Mouse (Mus musculus): ENCODE results near the gene Lrrc7. TPM values are rescaled to one million over a fixed set of nuclear protein-coding genes. Genes with fewer than 3 reads are reported as not detected.
"Not testable (repeated sequence)": the region's sequence is repeated elsewhere in the genome, so short reads cannot be mapped to it uniquely, and the experiment has no call there.

Lrrc7 gene
- total RNA-seq, 2 experiments from 2014 or later = not detected

DNA sequence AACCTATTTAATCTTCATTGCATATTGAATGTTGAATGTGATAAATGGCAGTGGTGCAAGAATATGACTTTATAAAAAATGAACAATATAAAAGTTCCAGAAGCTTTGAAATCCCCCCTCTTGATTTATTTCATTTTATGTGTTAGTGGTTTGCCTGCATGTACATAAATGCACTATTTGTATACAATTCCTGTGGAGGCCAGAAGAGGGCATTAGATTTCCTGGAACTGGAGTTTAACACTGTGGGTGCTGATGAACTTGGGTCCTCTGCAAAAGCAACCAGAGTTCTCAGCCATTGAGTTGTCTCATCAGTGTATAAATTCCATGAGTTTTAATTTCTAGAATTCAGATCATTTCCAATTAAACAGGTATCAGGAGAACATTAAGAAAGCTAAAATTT lies 397.0 kb downstream of the Lrrc7 start:
- DNase-seq = no peak

DNA sequence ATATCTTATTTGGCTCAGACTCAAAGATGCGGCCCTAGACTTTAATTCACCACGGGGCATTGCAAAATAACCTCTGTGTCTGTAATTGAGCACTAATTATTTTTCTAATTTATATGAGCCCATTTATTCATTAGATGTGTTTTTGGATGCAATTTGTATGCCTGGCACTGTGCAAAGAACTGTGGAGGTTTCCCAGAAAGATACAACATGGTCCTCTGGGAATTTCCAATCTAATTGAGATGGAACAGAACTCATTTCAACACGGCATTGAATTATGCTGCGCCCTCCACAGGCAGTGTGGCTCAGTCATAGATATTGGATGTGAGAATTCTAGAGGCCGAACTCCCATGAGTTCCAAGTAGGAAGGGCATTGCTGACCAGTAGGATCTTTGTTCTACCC lies 397.6 kb downstream of the Lrrc7 start:
- DNase-seq = no peak

DNA sequence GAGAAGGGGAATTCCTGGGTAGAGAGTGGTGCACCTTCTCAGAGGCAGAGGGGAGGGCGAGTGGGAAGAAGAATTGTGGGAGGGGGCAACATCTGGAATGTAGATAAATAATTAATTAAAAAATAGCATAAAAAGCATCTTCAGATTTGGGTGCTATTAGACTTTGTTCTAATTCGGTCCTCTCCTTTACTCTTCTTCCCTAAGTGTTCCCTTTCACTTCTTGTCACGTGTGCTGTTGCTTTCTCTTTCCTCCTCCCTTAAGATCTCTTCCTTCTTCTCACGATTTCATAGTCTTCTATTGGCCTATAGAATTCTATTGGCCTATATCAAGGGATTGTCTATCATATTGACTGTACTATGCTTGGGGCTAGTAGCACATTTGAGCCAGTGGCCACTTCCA lies 398.9 kb downstream of the Lrrc7 start:
- no peak for DNase-seq

DNA sequence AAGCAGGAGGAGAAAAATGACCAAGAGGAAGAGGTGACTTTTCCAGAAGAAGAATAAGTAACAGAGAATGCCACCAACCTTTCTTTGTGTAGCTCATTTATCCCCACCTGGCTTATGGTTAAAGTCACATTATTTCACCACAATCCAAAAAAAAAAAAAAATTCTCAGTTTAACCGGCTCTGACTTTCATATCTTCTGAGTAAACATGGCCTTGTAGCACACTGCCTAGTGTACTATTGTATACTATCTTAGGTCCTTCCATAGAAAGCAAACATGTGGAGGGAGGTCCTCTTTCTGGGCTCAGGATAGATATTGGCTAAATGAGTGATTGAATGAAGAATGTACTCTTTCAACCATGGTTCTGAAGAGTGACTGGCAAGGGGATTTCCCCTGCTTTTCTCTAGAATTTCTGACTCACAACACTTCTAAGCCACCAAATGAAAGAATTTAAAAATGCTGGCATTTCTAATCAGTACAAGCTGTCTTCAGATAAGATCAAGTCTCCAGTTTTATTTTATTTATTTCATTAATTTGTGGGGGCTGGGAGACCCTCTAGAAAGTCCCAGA lies 400.0 kb downstream of the Lrrc7 start:
- no peak for DNase-seq

DNA sequence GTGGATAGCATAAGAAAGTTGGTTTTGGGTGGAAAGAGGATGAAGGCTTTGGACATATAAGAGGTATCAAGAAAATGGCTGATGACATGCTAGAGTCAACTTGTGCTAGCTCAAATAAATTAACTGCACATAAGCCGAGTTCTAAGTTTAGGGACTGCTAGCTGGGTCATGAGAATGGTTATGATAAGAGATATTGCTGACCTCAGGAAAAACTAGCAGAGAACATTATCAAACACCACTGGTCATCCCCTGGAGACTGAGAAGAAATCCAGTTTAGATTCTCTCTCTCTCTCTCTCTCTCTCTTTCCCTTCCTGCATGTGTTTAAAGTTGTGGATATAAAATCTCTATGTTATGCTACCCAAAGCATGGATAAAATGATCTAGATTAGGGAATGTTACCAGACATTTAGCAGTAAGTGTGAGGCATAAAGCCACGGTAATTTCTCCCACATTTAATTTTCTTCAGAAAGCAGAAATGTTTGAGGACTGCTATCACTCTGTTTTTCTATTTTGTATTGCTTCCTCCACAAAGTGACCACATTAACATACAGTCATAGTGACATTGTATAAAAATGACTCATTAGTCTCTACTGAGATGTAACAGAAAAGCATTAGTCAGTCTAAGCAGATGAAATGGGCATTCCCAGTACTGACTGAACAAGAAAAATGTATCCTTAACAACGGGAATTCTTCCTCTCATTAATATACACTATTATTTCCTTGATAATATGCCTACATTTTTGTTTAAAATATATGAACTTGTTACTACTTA lies 406.3 kb downstream of the Lrrc7 start:
- DNase-seq = no peak

DNA sequence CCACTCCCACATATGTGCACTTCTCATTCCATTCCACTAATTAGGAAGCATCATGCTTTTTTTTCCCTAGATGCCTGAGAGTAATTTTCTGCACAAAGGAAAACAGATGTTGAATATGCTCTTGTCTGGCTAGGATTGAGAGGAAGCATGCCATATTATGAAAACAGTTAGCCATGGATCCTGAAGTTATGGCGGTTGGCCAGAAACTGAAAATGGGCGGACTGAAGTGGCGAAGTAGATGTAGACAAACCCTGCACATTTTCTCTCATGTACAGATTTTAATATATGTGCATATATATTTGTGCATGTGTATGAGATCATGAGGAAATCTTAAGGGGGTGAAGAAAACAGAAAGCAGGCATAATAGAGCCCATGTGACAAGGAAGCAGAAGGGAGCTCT lies 407.9 kb downstream of the Lrrc7 start:
- no peak for DNase-seq

DNA sequence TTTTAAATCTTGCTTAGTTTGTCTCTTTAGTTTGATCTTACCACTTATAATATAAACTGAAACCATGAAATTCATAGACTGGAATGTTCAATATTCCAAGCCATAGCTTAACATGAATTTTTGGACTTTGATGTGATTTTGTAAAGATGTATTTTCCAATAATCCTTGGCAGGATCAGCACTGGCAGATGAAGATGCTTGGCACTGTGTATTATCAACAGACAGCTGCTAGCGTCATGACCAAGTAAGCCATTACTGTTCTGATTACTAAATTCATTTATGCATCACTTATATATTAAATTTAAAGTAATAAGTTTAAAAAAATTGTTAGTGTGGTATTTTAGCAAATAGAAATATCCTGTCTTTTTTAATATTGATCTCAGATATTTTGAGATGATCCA lies 413.0 kb downstream of the Lrrc7 start:
- DNase-seq = no peak

DNA sequence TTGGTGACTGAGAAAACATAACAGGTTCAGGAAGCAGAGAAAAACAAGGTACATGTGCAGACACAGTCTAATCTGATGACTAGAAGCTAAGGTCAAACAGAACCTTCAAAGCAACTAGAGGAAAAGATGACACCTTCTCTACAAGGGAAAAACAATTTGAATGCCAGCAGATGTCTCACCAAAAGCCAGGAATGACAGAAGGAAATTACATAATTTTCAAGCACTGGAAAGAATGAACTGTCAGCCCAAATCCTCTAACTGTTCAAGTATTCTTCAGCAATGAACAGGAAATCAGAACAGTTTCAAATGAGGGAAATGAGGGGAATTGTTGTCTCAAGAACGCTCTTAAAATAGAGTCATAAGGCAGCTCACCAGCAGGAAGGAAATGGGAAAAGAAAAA lies 421.4 kb downstream of the Lrrc7 start:
- no peak for DNase-seq

DNA sequence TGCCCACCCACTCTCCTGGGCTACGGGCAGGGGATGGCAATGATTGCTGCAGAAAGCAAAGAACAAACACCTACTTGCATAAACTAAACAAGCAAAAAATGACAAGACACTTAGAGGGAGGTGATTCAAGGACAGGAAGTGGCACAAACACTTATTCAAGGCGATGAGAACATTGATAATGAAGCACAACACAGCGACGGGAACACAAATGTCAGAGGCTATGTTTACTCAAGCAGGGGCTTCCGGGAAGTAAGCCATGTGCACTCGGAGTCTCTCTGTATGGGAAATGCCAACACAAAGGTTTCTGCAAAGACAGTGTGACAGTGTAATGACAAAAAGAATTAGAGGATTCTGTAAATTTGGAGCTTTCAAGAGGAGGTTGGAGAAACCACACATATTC lies 424.2 kb downstream of the Lrrc7 start:
- no peak for DNase-seq

DNA sequence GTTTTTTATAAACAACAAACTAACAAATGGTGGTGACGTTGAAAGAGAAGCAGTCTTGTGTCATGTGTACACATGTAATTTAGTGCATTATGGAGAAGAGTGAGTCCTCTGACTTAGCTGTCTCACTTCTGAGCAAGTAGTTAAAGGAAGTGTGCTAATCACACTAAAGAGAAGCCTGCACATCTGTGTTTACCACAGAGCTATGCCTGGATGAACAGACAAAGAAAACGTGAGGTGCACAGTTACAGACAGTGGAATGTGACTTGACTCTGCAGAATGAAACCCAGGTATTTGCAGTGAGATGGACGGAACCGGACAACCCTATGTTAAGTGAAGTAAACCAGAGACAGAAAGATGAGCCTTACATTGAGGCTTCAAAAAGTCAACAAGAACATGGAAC lies 430.3 kb downstream of the Lrrc7 start:
- no peak for DNase-seq

DNA sequence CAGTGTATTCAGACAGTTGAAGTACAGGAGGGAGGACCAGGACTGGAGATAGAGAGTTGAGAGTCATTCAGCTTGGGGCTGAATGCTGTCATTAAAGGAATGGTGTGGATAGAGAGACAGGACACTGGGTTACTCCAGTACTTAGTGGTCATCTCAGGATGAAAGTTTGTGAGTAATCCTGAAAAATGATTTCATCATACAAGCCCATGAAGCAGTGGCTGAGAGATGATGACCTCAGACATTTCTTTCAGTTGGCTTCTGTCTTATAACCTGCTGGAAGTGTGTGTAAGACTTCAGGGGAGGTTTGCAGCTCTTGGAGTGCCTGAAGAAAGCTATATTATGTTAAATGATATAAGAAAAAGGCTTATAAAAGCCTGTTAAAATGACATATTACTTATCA lies 430.8 kb downstream of the Lrrc7 start:
- DNase-seq = no peak

DNA sequence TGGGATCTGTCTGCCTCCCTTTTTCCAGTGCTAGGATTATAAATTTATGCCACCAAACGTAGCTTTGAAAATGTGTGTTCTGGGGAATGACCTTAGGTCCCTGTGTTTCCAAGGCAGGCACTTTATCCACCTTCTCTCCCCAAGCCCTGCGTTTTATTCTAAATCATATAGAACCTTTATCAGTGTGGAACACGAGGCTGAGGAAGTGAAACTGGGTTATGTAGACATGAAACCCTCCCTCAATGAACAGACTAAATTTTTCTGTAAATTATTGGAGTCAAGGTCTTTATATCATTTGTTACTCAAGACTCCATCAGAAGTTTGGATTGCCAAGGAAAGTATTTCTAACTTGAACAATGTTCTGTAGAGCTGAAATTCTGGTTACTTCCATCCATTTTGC lies 439.1 kb downstream of the Lrrc7 start:
- DNase-seq = no peak

DNA sequence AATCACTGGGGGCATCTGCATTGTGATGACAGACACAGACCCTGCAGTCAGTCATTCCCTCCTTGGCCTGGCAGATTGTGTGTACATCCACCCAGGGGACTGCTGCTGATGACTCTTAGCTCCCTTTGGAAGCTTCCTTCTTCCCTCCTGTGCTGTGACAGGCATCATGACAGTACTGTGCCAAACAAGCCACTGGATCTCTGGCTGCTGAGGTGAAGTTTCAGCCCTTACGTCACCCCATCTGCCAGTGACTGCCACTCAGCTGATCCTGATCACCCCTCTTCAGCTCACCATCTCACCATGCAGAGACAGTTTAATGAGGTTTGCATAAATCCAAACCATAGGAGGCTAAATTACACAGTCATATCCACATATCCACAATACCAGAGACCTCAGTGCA lies 456.8 kb downstream of the Lrrc7 start:
- DNase-seq = no peak

DNA sequence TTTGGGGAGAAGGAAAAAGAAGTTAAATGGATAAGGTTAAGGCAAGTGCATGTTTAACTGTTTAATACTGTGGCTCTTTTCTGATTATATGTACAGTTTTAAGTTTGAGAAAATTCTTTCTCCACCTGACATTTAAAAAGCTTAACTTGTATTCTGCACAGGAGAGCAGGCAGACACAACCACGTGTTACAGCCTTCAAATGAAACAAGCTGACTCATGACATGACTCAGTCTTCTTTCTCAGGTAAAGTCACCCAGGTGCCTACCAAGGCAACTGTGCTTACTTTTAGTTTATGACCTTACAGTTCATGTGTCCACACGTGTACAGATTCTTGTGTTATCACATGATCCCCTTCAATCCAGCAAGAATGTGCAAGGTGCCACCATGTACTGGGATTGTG lies 458.6 kb downstream of the Lrrc7 start:
- no peak for DNase-seq

DNA sequence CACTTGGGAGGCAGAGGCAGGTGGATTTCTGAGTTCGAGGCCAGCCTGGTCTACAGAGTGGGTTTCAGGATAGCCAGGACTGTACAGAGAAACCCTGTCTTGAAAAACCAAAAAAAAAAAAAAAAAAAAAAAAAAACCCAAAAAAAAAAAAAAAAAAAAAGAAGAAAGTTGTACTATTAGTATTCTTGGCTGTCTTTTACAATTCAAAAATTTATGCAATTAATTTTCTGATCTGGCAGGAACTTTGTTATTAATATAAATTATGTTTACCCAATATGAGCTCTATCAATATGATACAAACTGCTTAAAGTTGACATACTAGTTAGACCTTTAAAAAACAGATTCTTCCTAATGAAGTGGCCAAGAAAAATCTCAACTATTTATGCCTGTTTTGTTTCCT lies 459.5 kb downstream of the Lrrc7 start:
- DNase-seq = not testable (repeated sequence)

DNA sequence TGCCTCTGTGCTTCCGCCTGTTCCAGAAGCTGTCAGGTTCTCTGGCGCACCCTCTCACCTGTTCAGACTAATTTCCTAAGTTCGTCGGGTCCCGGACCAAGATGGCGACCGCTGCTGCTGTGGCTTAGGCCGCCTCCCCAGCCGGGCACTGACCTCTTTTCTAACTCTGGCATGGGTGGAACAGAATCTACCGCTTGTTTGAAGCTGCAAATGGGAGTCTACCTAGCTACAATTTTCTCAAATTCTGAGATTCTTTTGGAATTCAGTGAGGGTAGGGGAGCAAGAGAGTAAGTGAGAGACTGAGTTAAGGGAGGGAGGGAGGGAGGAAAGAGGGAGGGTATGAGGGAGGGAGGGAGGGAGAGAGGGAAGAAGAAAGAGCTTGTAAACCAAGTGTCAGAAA lies 460.0 kb downstream of the Lrrc7 start:
- DNase-seq = not testable (repeated sequence)

DNA sequence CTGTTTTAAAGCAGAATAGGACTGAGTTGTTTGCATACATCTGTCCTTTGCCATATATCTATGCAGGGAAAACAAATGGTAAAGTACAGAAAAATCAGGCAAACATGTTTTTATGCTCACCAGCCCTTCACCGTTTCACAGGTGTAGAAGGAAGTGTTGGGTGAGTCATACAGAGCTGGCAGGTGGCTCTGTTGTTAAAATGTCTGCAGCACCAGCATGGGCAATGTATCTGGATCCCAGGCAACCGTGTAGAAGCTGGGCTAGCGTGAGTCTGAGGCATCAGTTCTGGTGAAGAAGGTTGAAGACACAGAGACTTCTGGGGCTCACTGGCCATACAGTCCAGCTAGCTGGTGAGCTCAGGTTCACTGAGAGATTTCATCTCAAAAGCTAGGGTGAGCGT lies 468.1 kb downstream of the Lrrc7 start:
- DNase-seq = no peak

DNA sequence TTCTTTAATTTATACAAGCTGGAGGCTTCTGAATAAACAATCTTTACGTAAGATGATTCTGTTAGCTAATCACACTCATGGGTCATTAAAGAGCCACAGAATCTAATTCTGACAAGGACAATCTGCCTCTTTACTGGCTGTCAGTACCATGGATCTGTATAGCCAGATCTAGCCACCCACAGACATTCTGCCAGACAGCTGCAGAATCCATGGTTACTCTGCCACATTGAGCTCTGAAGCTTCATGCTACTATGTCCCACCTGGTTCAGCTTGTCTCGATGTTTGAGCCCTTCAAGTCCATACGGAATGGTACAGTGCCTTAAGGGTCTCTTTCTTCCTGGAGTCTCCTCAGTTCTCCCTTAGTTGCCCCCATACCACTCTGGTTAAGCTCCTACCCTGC lies 470.4 kb downstream of the Lrrc7 start:
- no peak for DNase-seq

DNA sequence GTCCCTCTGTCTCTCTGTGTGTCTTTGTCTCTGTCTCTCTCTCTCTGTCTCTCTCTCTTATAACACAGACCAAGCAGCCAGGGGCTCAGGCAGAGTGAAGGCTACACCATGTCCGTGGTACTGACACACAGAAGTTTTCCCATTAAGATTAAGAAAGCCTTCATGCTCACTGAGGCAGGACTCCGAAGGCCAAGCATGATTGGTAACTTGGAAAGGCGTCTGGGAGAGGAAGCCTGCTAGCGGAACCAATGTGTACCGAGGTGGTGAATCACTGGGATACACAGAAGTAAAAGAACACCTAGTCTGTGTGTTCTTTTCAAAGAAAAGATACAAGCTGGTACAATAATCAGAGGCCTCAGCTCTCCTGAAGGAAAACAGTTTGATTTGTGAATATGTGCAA lies 484.2 kb downstream of the Lrrc7 start:
- DNase-seq = no peak

DNA sequence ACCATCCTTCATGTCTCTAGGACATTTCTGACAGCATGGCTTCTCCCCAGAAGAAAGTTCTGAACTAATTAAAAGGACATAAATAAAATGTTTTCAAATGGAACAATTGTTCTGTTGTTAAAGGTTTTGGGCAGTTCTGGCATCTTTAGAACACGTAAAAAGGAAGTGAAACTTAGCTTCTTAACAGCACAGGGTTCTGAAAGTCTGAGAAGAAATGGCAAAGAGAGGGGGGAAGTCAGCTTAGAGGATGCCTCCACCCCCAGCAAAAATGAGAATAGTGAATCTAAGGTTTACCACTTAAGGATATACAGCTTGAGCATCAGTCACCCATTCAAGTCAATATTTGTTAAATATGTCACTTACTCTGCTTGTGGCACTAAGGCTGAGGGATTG lies 484.6 kb downstream of the Lrrc7 start:
- no peak for DNase-seq

DNA sequence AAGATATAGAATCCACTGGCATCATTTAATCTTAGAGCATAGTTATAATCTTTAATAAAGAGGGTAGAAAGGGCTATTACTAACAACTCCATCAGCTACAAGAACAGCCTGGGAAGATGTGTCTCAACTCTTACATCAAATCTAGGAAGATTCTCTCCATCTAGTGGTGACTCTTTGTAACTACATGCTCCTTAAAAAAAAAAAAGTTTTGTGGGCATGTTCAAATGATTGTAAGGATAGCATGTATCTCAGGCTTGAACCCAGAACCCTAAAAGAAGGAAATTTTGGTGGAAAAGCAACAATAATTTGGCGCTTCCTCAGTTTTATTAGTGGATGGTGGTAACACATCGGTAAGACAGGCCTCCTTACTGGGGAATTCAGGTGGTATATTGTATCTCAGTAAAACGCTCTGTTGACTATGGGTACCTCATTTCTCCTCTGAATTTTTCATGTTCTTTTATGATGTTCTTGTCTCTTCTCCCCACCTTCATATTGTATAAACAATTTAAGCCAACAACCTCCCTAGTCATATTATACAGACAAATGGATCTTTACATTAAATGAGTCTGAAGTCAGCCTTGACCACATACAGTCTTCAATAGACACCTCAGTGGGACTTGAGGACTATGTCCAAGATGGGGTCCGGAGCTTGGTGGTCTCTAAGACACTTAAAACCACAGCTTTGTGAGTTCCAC lies 485.2 kb downstream of the Lrrc7 start:
- no peak for DNase-seq

DNA sequence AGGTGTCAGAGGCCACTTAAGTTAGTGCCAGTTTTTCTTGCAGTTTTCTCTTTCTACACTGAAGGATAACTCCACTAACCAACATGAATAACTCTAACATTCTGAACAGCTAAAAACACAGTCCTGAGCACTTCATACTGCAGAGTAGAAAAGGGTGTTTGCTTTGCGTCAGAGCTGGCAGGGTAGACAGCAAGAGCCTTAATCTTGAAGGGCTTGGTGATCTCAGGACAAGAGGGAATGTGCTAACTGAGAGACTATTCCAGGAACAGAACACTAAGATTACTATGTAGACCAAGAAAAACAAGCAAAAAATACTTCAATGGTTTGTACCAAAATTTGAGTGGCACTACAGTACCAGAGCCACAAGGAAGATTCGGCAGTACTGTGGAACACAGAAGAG lies 487.0 kb downstream of the Lrrc7 start:
- DNase-seq = no peak

DNA sequence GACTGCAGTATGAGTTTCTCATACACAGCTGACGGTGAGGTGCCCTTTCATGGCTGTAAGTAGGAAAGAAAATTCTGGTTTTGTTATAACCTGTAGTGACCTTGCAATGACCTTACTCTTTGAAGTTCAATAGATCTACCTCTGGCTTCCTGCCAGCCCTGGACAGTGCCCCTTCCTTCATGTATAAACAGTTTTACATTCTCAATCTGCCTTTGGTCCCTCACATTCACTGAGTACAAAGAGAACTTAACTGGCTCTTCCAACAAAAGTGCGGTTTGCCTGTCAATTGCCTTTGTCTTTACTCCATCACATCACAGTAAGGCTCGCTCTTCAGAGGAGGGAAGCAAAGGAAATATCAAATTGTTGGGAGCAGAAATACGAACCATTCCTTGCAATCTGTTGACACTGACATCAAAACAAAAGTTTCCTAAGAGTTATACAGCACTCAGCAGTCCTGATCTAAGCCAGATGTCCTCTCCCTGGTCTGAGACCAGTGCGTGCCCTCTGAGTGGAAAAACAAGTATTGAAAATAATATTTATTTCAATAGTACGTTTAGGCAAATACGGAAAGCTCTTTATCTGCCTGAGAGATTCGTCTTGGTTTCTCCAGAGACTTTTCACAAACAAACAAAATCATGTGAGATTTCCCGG lies 493.3 kb downstream of the Lrrc7 start:
- no peak for DNase-seq

Data from gastrocnemius, postnatal 25 days (tissue).